Mouse (Mus musculus): ENCODE data around the gene Fgf11. TPM values are rescaled to one million over a fixed set of nuclear protein-coding genes. Genes with fewer than 3 reads are reported as not detected.
A peak's percentile ranks its signal among the peaks of the same experiment; 100 is the strongest.

Gene Fgf11
- polyA plus RNA-seq, 2 experiments, result 0.06 to 0.41 TPM

- DNase-seq (ENCODE audit: low read depth in 3 of 3, low spot score in 3 of 3) (no peak), ATAC-seq (ENCODE audit: insufficient read depth) (no peak)
- Histone ChIP-seq H3K36me3 (replicated peaks; ENCODE audit: control insufficient read depth, insufficient read depth, low read depth) (no peaks in the 10 kb centered on the region), H3K9ac (replicated peaks) (peak overlapping the region; percentile 41), H3K9me3 (ENCODE audit: control insufficient read depth, low read length) (no peaks in the 10 kb centered on the region), H3K4me3 (ENCODE audit: insufficient read depth in 1 of 2, low read depth in 2 of 2, low read length in 2 of 2) (peak overlapping the region; percentile 10 to 42; a peak in 3 of 4 replicates), H3K27me3 (ENCODE audit: control insufficient read depth, insufficient read depth, low read length) (peaks cover 44% of the 10 kb centered on the region), H3K4me2 (ENCODE audit: low read depth) (peak overlapping the region; percentile 79), H3K4me1 (replicated peaks; ENCODE audit: control insufficient read depth in 2 of 2, insufficient read depth in 2 of 2, low read length in 1 of 2) (peaks cover 7 to 17% of the 10 kb centered on the region in 2 experiments), H3K27ac (no peak overlapping the region)
- whole genome bisulfite sequencing (ENCODE audit: insufficient replicate concordance), result 32% methylated on average over 8 of the region's 8 CpGs
- no peak for TF ChIP-seq EP300 (IDR thresholded peaks at IDR 0.05; ENCODE audit: low read depth)
- no peak for TF ChIP-seq CTCF (IDR thresholded peaks at IDR 0.05; ENCODE audit: low read depth)
Observed at GRCm38 (mm10) chr11:69833554-69833953, 31.9 kb upstream of the Fgf11 start.

- no peak overlapping the region for H3K4me3 ChIP-seq (ENCODE audit: insufficient read depth in 1 of 2, low read depth in 2 of 2, low read length in 2 of 2)
- H3K4me1 ChIP-seq (replicated peaks; ENCODE audit: control insufficient read depth in 2 of 2, insufficient read depth in 2 of 2, low read length in 1 of 2), result peaks cover 4 to 6% of the 10 kb centered on the region in 2 experiments; a peak in 3 of 4 replicates
- H3K9me3 ChIP-seq (ENCODE audit: control insufficient read depth, low read length), result no peaks in the 10 kb centered on the region
- TF ChIP-seq CTCF (IDR thresholded peaks at IDR 0.05; ENCODE audit: low read depth) (no peak), EP300 (IDR thresholded peaks at IDR 0.05; ENCODE audit: low read depth) (no peak)
- H3K36me3 ChIP-seq (replicated peaks; ENCODE audit: control insufficient read depth, insufficient read depth, low read depth), result no peaks in the 10 kb centered on the region
- WGBS (ENCODE audit: insufficient replicate concordance), result 62% methylated on average over 5 of the region's 5 CpGs
- H3K27ac ChIP-seq, result no peak overlapping the region
- H3K27me3 ChIP-seq (ENCODE audit: control insufficient read depth, insufficient read depth, low read length), result peaks cover 7% of the 10 kb centered on the region
- H3K9ac ChIP-seq (replicated peaks), result no peak overlapping the region
- no peak overlapping the region for H3K4me2 ChIP-seq (ENCODE audit: low read depth)
- ATAC-seq (ENCODE audit: insufficient read depth) (no peak), DNase-seq (ENCODE audit: low read depth in 3 of 3, low spot score in 3 of 3) (no peak)
Observed at GRCm38 (mm10) chr11:69828832-69829231, 27.2 kb upstream of the Fgf11 start.

GRCm38 (mm10) chr11:69823456-69823855, 21.8 kb upstream of the Fgf11 start:
- Histone ChIP-seq H3K4me1 (replicated peaks; ENCODE audit: control insufficient read depth in 2 of 2, insufficient read depth in 2 of 2, low read length in 1 of 2) (no peaks in the 10 kb centered on the region), H3K27ac (no peak overlapping the region), H3K36me3 (replicated peaks; ENCODE audit: control insufficient read depth, insufficient read depth, low read depth) (no peaks in the 10 kb centered on the region), H3K9ac (replicated peaks) (no peak overlapping the region), H3K4me2 (ENCODE audit: low read depth) (no peak overlapping the region), H3K9me3 (ENCODE audit: control insufficient read depth, low read length) (no peaks in the 10 kb centered on the region), H3K27me3 (ENCODE audit: control insufficient read depth, insufficient read depth, low read length) (no peaks in the 10 kb centered on the region), H3K4me3 (ENCODE audit: insufficient read depth in 1 of 2, low read depth in 2 of 2, low read length in 2 of 2) (no peak overlapping the region)
- ATAC-seq (ENCODE audit: insufficient read depth) (no peak), DNase-seq (ENCODE audit: low read depth in 3 of 3, low spot score in 3 of 3) (no peak)
- TF ChIP-seq CTCF (IDR thresholded peaks at IDR 0.05; ENCODE audit: low read depth) (no peak), EP300 (IDR thresholded peaks at IDR 0.05; ENCODE audit: low read depth) (no peak)
- WGBS (ENCODE audit: insufficient replicate concordance), result 59% methylated on average over 2 of the region's 2 CpGs

DNA sequence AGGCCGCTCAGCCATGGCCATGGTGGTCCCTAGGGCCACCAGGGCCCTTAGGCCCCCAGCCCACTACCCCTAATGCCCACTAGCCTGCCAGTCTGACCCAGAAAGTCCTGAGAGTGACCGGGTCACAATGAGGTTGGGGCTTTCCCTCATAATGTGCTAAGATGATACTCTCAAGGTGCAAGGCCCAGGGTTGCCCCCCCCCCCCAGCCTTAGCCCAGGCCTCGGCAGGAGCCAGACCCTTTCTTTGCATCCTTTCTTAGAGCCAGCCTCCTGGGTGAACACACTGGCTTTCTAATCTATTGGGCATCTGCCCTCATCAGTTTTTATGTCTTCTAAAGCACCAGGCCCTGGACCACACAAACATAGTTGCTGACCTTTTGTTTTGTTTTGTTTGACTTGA, 20.4 kb upstream of the Fgf11 start, which contains the start of gene Spem1:
TSS of gene Spem1 (minus strand) at position 101 of the 400 bp plus-strand sequence.
- no peaks in the 10 kb centered on the region for H3K36me3 ChIP-seq (replicated peaks; ENCODE audit: control insufficient read depth, insufficient read depth, low read depth)

GRCm38 (mm10) chr11:69818871-69819270, 17.2 kb upstream of the Fgf11 start:
- ATAC-seq (ENCODE audit: insufficient read depth) (no peak), DNase-seq (ENCODE audit: low read depth in 3 of 3, low spot score in 3 of 3) (no peak)
- TF ChIP-seq CTCF (IDR thresholded peaks at IDR 0.05; ENCODE audit: low read depth), result no peak
- TF ChIP-seq EP300 (IDR thresholded peaks at IDR 0.05; ENCODE audit: low read depth), result no peak
- Histone ChIP-seq H3K4me3 (ENCODE audit: insufficient read depth in 1 of 2, low read depth in 2 of 2, low read length in 2 of 2) (no peak overlapping the region), H3K4me2 (ENCODE audit: low read depth) (no peak overlapping the region), H3K27me3 (ENCODE audit: control insufficient read depth, insufficient read depth, low read length) (no peaks in the 10 kb centered on the region), H3K9me3 (ENCODE audit: control insufficient read depth, low read length) (no peaks in the 10 kb centered on the region), H3K4me1 (replicated peaks; ENCODE audit: control insufficient read depth in 2 of 2, insufficient read depth in 2 of 2, low read length in 1 of 2) (no peaks in the 10 kb centered on the region), H3K27ac (no peak overlapping the region), H3K9ac (replicated peaks) (no peak overlapping the region), H3K36me3 (replicated peaks; ENCODE audit: control insufficient read depth, insufficient read depth, low read depth) (no peaks in the 10 kb centered on the region)
- WGBS (ENCODE audit: insufficient replicate concordance), result 60% methylated on average over 8 of the region's 8 CpGs

More for the DNA sequence above, 20.4 kb upstream of the Fgf11 start, which contains the start of gene Spem1:
- TF ChIP-seq CTCF (IDR thresholded peaks at IDR 0.05; ENCODE audit: low read depth), result no peak
- no peak for TF ChIP-seq EP300 (IDR thresholded peaks at IDR 0.05; ENCODE audit: low read depth)
- Histone ChIP-seq H3K27me3 (ENCODE audit: control insufficient read depth, insufficient read depth, low read length) (no peaks in the 10 kb centered on the region), H3K9ac (replicated peaks) (no peak within 1 kb of the TSS), H3K27ac (no peak within 1 kb of the TSS), H3K4me3 (ENCODE audit: insufficient read depth in 1 of 2, low read depth in 2 of 2, low read length in 2 of 2) (no peak within 1 kb of the TSS), H3K9me3 (ENCODE audit: control insufficient read depth, low read length) (no peaks in the 10 kb centered on the region), H3K4me2 (ENCODE audit: low read depth) (no peak within 1 kb of the TSS), H3K4me1 (replicated peaks; ENCODE audit: control insufficient read depth in 2 of 2, insufficient read depth in 2 of 2, low read length in 1 of 2) (no peaks in the 10 kb centered on the region)
- DNase-seq (ENCODE audit: low read depth in 3 of 3, low spot score in 3 of 3) (no peak), ATAC-seq (ENCODE audit: insufficient read depth) (no peak)
- WGBS (ENCODE audit: insufficient replicate concordance), result 66% methylated on average over 3 of the region's 3 CpGs
